19 mouse cellular contexts compared by ENCODE assay signal in the genomic region with DNA sequence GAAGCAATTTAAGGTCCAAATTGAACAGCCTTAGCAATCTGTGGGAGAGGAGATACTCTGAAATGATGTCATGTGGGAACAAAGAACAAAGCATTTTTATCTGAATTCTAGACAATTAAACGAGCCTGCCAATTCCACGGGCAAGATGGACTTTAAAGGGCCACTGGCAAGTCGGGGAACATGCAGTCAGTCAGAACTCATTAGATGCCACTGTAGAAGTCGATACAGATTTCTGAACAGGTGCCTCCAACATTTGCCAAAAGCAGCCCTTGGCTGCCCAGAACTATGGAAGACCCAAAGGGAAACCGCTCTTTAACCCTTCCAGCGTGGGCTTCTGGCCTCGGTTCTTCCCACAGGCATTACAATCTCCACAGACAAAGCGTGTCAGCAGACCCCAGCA. TPM values are rescaled to one million over a fixed set of nuclear protein-coding genes. Genes with fewer than 3 reads are reported as not detected.
DNase-seq lines count a peak whose midpoint lies in the region; ATAC-seq lines count a peak whose summit lies in the region.
"Had no signal": no experiment of that assay in that cellular context is flagged by ENCODE, and none has a peak within 500 bp of the region (broad histone marks: within the 10 kb centered on the region; RNA-seq: fewer than 3 reads in every experiment).

No protein-coding gene starts in this region.

- H3K4me1 ChIP-seq in heart, embryonic 11.5 days (ENCODE audit: control insufficient read depth, insufficient read depth, low read length): peaks cover 29% of the 10 kb centered on the region
- peaks cover 74% of the 10 kb centered on the region for H3K4me1 ChIP-seq in heart, embryonic 12.5 days (replicated peaks)
- peaks cover 56% of the 10 kb centered on the region for H3K4me1 ChIP-seq in midbrain, embryonic 13.5 days (replicated peaks)
- H3K4me1 ChIP-seq in midbrain, embryonic 10.5 days: peaks cover 47% of the 10 kb centered on the region
- peaks cover 28% of the 10 kb centered on the region for H3K4me1 ChIP-seq in midbrain, embryonic 16.5 days (ENCODE audit: control insufficient read depth, insufficient read depth, low read length)
- peaks cover 62% of the 10 kb centered on the region for H3K4me1 ChIP-seq in embryonic facial prominence, embryonic 10.5 days
- H3K4me1 ChIP-seq: megakaryocyte, embryonic 14.5 days had no signal

- no peaks in the 10 kb centered on the region for H3K36me3 ChIP-seq in heart, embryonic 11.5 days (ENCODE audit: control insufficient read depth, insufficient read depth, low read length)
- no peaks in the 10 kb centered on the region for H3K36me3 ChIP-seq in heart, embryonic 12.5 days
- H3K36me3 ChIP-seq in midbrain, embryonic 13.5 days: no peaks in the 10 kb centered on the region
- 0 out of 2 replicates have a peak, but pooled peaks cover 2% of the 10 kb centered on the region for H3K36me3 ChIP-seq in midbrain, embryonic 10.5 days
- no peaks in the 10 kb centered on the region for H3K36me3 ChIP-seq in midbrain, embryonic 16.5 days (ENCODE audit: control insufficient read depth, insufficient read depth, low read length)
- H3K36me3 ChIP-seq in embryonic facial prominence, embryonic 10.5 days (replicated peaks): peaks cover 4% of the 10 kb centered on the region
- H3K36me3 ChIP-seq: liver, embryonic 15.5 days had no signal

- H3K27me3 ChIP-seq in heart, embryonic 11.5 days (ENCODE audit: control insufficient read depth, insufficient read depth, low read length): no peaks in the 10 kb centered on the region
- H3K27me3 ChIP-seq in heart, embryonic 12.5 days (replicated peaks): no peaks in the 10 kb centered on the region
- no peaks in the 10 kb centered on the region for H3K27me3 ChIP-seq in midbrain, embryonic 13.5 days
- no peaks in the 10 kb centered on the region for H3K27me3 ChIP-seq in midbrain, embryonic 10.5 days (ENCODE audit: low read depth, poor library complexity, severe bottlenecking)
- H3K27me3 ChIP-seq in midbrain, embryonic 16.5 days (ENCODE audit: control insufficient read depth, insufficient read depth, low read depth, low read length): no peaks in the 10 kb centered on the region
- H3K27me3 ChIP-seq in embryonic facial prominence, embryonic 10.5 days (replicated peaks; ENCODE audit: low read depth, poor library complexity, severe bottlenecking): no peaks in the 10 kb centered on the region
- H3K27me3 ChIP-seq: liver, embryonic 15.5 days; megakaryocyte, embryonic 14.5 days had no signal

- no peak overlapping the region for H3K4me2 ChIP-seq in heart, embryonic 11.5 days
- no peak overlapping the region for H3K4me2 ChIP-seq in heart, embryonic 12.5 days
- no peak overlapping the region for H3K4me2 ChIP-seq in midbrain, embryonic 13.5 days (replicated peaks)
- 0 out of 2 replicates have a peak overlapping the region, but pooled peaks have one; percentile 6 for H3K4me2 ChIP-seq in midbrain, embryonic 16.5 days (ENCODE audit: low read length)
- H3K4me2 ChIP-seq: hindbrain, embryonic 14.5 days; liver, embryonic 15.5 days had no signal

- WGBS in heart, embryonic 11.5 days (ENCODE audit: insufficient replicate concordance): 63% methylated on average over 8 of the region's 8 CpGs
- 62% methylated on average over 8 of the region's 8 CpGs for WGBS in heart, embryonic 12.5 days
- WGBS in midbrain, embryonic 13.5 days: 72% methylated on average over 8 of the region's 8 CpGs
- 90% methylated on average over 8 of the region's 8 CpGs for WGBS in midbrain, embryonic 10.5 days
- 54% methylated on average over 8 of the region's 8 CpGs for WGBS in midbrain, embryonic 16.5 days
- 86% methylated on average over 8 of the region's 8 CpGs for WGBS in embryonic facial prominence, embryonic 10.5 days

- no peaks in the 10 kb centered on the region for H3K9me3 ChIP-seq in heart, embryonic 11.5 days (replicated peaks; ENCODE audit: control insufficient read depth, low read length)
- H3K9me3 ChIP-seq in heart, embryonic 12.5 days (replicated peaks): no peaks in the 10 kb centered on the region
- H3K9me3 ChIP-seq in midbrain, embryonic 13.5 days: no peaks in the 10 kb centered on the region
- H3K9me3 ChIP-seq in midbrain, embryonic 10.5 days (replicated peaks): no peaks in the 10 kb centered on the region
- no peaks in the 10 kb centered on the region; the same call in 1 of the 2 replicates for H3K9me3 ChIP-seq in midbrain, embryonic 16.5 days (replicated peaks; ENCODE audit: control insufficient read depth, low read length, poor library complexity, severe bottlenecking)
- H3K9me3 ChIP-seq in embryonic facial prominence, embryonic 10.5 days: no peaks in the 10 kb centered on the region
- H3K9me3 ChIP-seq: liver, embryonic 15.5 days had no signal

- H3K9ac ChIP-seq in heart, embryonic 11.5 days (ENCODE audit: low read depth, low read length): no peak overlapping the region
- no peak overlapping the region for H3K9ac ChIP-seq in heart, embryonic 12.5 days
- H3K9ac ChIP-seq in midbrain, embryonic 13.5 days (replicated peaks): no peak overlapping the region
- H3K9ac ChIP-seq in midbrain, embryonic 16.5 days (ENCODE audit: low read depth, low read length): no peak overlapping the region
- H3K9ac ChIP-seq: hindbrain, embryonic 14.5 days; liver, embryonic 15.5 days had no signal

- DNase-seq in midbrain, embryonic 10.5 days (ENCODE audit: low spot score): no peak
- peak; percentile 32 for DNase-seq in cerebellum, adult 8-10 months
- DNase-seq in frontal cortex, postnatal 36 days (ENCODE audit: low spot score in 2 of 2): no peak
- no peak for DNase-seq in embryonic facial prominence, embryonic 10.5 days (ENCODE audit: low spot score)
- DNase-seq: B cell, adult 2 months; gastrocnemius, adult 2 months; kidney, postnatal 10 days; lung, postnatal 14 days; right cerebral cortex, adult 18-20 months; thymus, adult 2 months had no signal

- ATAC-seq in heart, embryonic 11.5 days (replicated peaks; ENCODE audit: insufficient number of reproducible peaks, low FRiP score, low TSS enrichment): no peak
- ATAC-seq in heart, embryonic 12.5 days (ENCODE audit: insufficient number of reproducible peaks, low FRiP score): no peak
- no peak for ATAC-seq in midbrain, embryonic 13.5 days
- ATAC-seq in midbrain, embryonic 16.5 days: no peak
- ATAC-seq: forebrain, embryonic 14.5 days; intestine, postnatal 0 days had no signal

- peak overlapping the region; percentile 51; the same call in 1 of the 2 replicates for H3K27ac ChIP-seq in heart, embryonic 11.5 days (ENCODE audit: low read depth, low read length)
- no peak overlapping the region for H3K27ac ChIP-seq in heart, embryonic 12.5 days (ENCODE audit: poor library complexity, severe bottlenecking)
- peak overlapping the region; percentile 17; the same call in 1 of the 2 replicates for H3K27ac ChIP-seq in midbrain, embryonic 13.5 days
- no peak overlapping the region for H3K27ac ChIP-seq in midbrain, embryonic 10.5 days (replicated peaks)
- H3K27ac ChIP-seq in midbrain, embryonic 16.5 days (ENCODE audit: low read length): peak overlapping the region; percentile 31; the same call in 1 of the 2 replicates
- H3K27ac ChIP-seq in embryonic facial prominence, embryonic 10.5 days (replicated peaks): no peak overlapping the region
- H3K27ac ChIP-seq: gastrocnemius, adult 2 months; hindbrain, embryonic 14.5 days; liver, embryonic 15.5 days had no signal

- no peak overlapping the region for H3K4me3 ChIP-seq in heart, embryonic 11.5 days (ENCODE audit: low read depth, low read length)
- H3K4me3 ChIP-seq in heart, embryonic 12.5 days: no peak overlapping the region
- no peak overlapping the region for H3K4me3 ChIP-seq in midbrain, embryonic 13.5 days (replicated peaks)
- H3K4me3 ChIP-seq in midbrain, embryonic 10.5 days: no peak overlapping the region
- H3K4me3 ChIP-seq in midbrain, embryonic 16.5 days (ENCODE audit: low read depth, low read length): no peak overlapping the region
- H3K4me3 ChIP-seq in embryonic facial prominence, embryonic 10.5 days: no peak overlapping the region
- H3K4me3 ChIP-seq: gastrocnemius, adult 2 months; liver, embryonic 15.5 days; megakaryocyte, embryonic 14.5 days had no signal

RNA-seq across cellular contexts. Expression of a gene that starts 45.8 kb away (rescaled TPM):
- polyA plus RNA-seq in heart, embryonic 11.5 days (2014; fragmentation: Nextera tagmentation; extraction: Ambion mirVana): 5.8 and 6.9 TPM in 2 replicates
- polyA plus RNA-seq in heart, embryonic 12.5 days (2016; fragmentation: Nextera tagmentation; extraction: Ambion mirVana): 6.9 and 7.1 TPM in 2 replicates
- polyA plus RNA-seq in midbrain, embryonic 13.5 days (2015; fragmentation: Nextera tagmentation; extraction: Ambion mirVana): 8.5 and 9.5 TPM in 2 replicates
- 4.7 and 5.7 TPM in 2 replicates for polyA plus RNA-seq in midbrain, embryonic 10.5 days (2016; fragmentation: Nextera tagmentation; extraction: Ambion mirVana)
- polyA plus RNA-seq in midbrain, embryonic 16.5 days (2015; fragmentation: Nextera tagmentation; extraction: Ambion mirVana): 10.8 and 15.0 TPM in 2 replicates
- 6.8 and 7.3 TPM in 2 replicates for polyA plus RNA-seq in embryonic facial prominence, embryonic 10.5 days (2016; fragmentation: Nextera tagmentation; extraction: Ambion mirVana)

Comparison
In these comparisons a context has a peak if more than half of its experiments do, and no peak if none do; other contexts are left out.
1. H3K27ac ChIP-seq: peak in heart, embryonic 11.5 days (single experiment), midbrain, embryonic 13.5 days (single experiment) and midbrain, embryonic 16.5 days (single experiment); none in heart, embryonic 12.5 days (single experiment), midbrain, embryonic 10.5 days (single experiment) and embryonic facial prominence, embryonic 10.5 days (single experiment).